Mouse (Mus musculus): ENCODE data around the gene Dusp9. TPM values are rescaled to one million over a fixed set of nuclear protein-coding genes. Genes with fewer than 3 reads are reported as not detected.

Dusp9 gene
- polyA plus RNA-seq, 1 experiment from 2014 or later, result 3.9 TPM

- WGBS, result 22% methylated on average over 41 of the region's 41 CpGs
- Histone ChIP-seq H3K27ac (replicated peaks) (no peak overlapping the region), H3K9me3 (no peaks in the 10 kb centered on the region), H3K4me3 (peak overlapping the region; percentile 34), H3K36me3 (no peaks in the 10 kb centered on the region), H3K4me2 (replicated peaks) (peak overlapping the region; percentile 51), H3K4me1 (peaks cover 8% of the 10 kb centered on the region; the same call in 1 of the 2 replicates), H3K9ac (replicated peaks) (no peak overlapping the region), H3K27me3 (peaks cover 88% of the 10 kb centered on the region)
- no peak for ATAC-seq (ENCODE audit: low FRiP score, low read depth)
These were observed 766 bp downstream of the Dusp9 start for GRCm38 (mm10) chrX:73639901-73640469.

DNA sequence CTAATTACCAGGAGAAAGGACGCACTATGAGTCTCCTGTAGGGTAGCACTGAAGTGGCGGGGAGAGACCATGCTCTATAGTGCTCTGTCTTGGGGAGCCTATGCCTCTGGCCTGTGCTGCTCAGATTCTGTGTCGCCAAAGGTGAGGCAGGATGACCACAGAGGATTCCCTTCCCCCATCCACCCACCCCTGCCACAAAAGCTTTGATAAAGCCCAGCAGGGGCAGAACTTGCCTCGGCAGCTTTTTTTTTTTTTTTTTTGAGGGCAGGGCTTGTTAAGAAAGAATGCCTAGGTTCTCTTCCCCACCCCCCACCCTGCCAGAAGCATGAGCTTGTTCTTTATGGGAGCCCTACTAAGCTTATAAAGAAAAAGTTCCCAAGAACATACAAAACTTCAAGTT lies 5.9 kb downstream of the Dusp9 start:
- Histone ChIP-seq H3K27ac (replicated peaks) (no peak overlapping the region), H3K4me3 (no peak overlapping the region), H3K9ac (replicated peaks) (no peak overlapping the region), H3K27me3 (peaks cover 37% of the 10 kb centered on the region), H3K9me3 (no peaks in the 10 kb centered on the region), H3K36me3 (no peaks in the 10 kb centered on the region), H3K4me1 (no peaks in the 10 kb centered on the region), H3K4me2 (replicated peaks) (no peak overlapping the region)
- WGBS, result 30% methylated on average over 4 of the region's 4 CpGs
- ATAC-seq (ENCODE audit: low FRiP score, low read depth), result no peak

DNA sequence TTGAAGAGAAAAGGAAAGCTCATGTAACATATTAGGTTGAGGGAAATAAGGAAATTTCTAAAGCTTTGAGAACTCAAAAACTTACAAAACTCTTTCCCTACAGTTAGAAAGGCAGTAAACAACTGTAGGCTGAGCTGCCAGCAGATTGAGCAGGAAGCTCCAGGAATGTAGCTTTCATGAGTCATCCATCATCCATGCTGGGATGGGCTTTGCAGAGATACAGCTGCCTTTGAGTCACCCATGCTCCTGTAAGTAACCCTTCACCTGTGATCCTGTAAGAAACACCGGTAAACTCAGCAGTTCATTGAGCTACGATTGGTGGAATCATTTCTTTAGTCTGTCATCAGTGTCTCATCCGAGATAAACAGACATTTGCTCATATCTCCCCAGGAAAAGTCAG lies 11.7 kb downstream of the Dusp9 start:
- Histone ChIP-seq H3K9ac (replicated peaks) (no peak overlapping the region), H3K4me3 (no peak overlapping the region), H3K36me3 (no peaks in the 10 kb centered on the region), H3K4me2 (replicated peaks) (no peak overlapping the region), H3K9me3 (no peaks in the 10 kb centered on the region), H3K27me3 (no peaks in the 10 kb centered on the region), H3K27ac (replicated peaks) (no peak overlapping the region), H3K4me1 (no peaks in the 10 kb centered on the region)
- no peak for ATAC-seq (ENCODE audit: low FRiP score, low read depth)
- WGBS, result 81% methylated on average over 3 of the region's 3 CpGs

DNA sequence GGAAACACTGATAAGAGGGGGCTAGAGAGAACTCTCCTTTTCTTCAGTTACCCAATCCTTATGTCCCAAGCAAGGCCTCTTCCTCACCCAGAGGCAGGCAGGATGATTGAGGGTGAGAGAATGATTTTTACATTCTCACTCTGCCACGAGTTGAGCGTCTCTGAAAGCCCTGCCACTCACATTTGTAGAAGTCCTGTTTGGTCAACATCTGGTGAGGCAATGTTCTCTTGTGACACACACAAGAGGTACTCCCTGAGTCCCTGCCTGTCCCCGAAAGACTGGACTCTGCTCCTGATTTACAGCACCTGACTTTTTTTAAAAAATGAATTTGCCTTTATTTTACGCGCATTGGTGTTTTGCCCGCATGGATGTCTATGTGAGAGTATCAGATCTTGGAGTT lies 14.2 kb downstream of the Dusp9 start:
- ATAC-seq (ENCODE audit: low FRiP score, low read depth), result no peak

GRCm38 (mm10) chrX:73654177-73654576 lies 15.0 kb downstream of the Dusp9 start:
- H3K9me3 ChIP-seq, result no peaks in the 10 kb centered on the region
- no peaks in the 10 kb centered on the region for H3K36me3 ChIP-seq
- peak; percentile 74 for ATAC-seq (ENCODE audit: low FRiP score, low read depth)
- H3K9ac ChIP-seq (replicated peaks), result no peak overlapping the region
- H3K4me3 ChIP-seq, result no peak overlapping the region
- 17% methylated on average over 6 of the region's 6 CpGs for WGBS
- H3K27me3 ChIP-seq, result no peaks in the 10 kb centered on the region; the same call in 1 of the 2 replicates
- H3K4me1 ChIP-seq, result 0 out of 2 replicates have a peak, but pooled peaks cover under 1% of the 10 kb centered on the region
- no peak overlapping the region for H3K27ac ChIP-seq (replicated peaks)
- H3K4me2 ChIP-seq (replicated peaks), result no peak overlapping the region

More for the DNA sequence above, 14.2 kb downstream of the Dusp9 start:
- no peaks in the 10 kb centered on the region for H3K9me3 ChIP-seq
- H3K36me3 ChIP-seq, result no peaks in the 10 kb centered on the region
- H3K27ac ChIP-seq (replicated peaks), result no peak overlapping the region
- no peak overlapping the region for H3K4me3 ChIP-seq
- H3K9ac ChIP-seq (replicated peaks), result no peak overlapping the region
- 85% methylated on average over 6 of the region's 6 CpGs for WGBS
- no peak overlapping the region for H3K4me2 ChIP-seq (replicated peaks)
- no peaks in the 10 kb centered on the region for H3K4me1 ChIP-seq
- H3K27me3 ChIP-seq, result no peaks in the 10 kb centered on the region

- Histone ChIP-seq H3K4me1 (0 out of 2 replicates have a peak, but pooled peaks cover 5% of the 10 kb centered on the region), H3K27me3 (no peaks in the 10 kb centered on the region; the same call in 1 of the 2 replicates), H3K4me3 (no peak overlapping the region), H3K27ac (replicated peaks) (no peak overlapping the region), H3K9me3 (no peaks in the 10 kb centered on the region), H3K4me2 (replicated peaks) (no peak overlapping the region), H3K36me3 (no peaks in the 10 kb centered on the region), H3K9ac (replicated peaks) (no peak overlapping the region)
- ATAC-seq (ENCODE audit: low FRiP score, low read depth), result no peak
- WGBS, result 62% methylated on average over 3 of the region's 3 CpGs
These were observed 16.3 kb downstream of the Dusp9 start for GRCm38 (mm10) chrX:73655529-73655928.

DNA sequence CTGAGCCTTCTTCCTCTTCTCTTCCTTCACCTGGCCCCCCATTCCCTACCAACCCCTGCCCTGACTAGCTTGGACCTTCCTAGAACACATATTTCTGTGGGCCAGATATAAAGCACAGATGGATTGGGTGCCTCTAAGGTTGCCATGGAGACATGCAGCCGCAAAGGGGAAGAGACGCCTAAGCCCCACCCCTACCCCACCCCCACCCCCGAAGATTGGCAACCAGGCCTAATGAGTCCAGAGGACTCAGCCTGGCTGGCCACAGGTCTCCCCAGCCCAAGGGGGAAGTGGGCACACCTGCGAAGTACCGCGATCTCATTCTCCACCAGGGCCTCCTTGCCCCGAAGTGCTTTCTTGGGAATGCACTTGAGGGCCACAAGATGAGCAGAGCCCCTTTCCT lies 19.2 kb downstream of the Dusp9 start:
- Histone ChIP-seq H3K9ac (replicated peaks) (no peak overlapping the region), H3K4me1 (0 out of 2 replicates have a peak, but pooled peaks cover 5% of the 10 kb centered on the region), H3K36me3 (no peaks in the 10 kb centered on the region), H3K4me2 (replicated peaks) (peak overlapping the region; percentile 0; the same call in 1 of the 2 replicates), H3K27ac (replicated peaks) (no peak overlapping the region), H3K4me3 (no peak overlapping the region), H3K27me3 (no peaks in the 10 kb centered on the region; the same call in 1 of the 2 replicates), H3K9me3 (no peaks in the 10 kb centered on the region)
- no peak for ATAC-seq (ENCODE audit: low FRiP score, low read depth)
- 48% methylated on average over 7 of the region's 7 CpGs for WGBS

GRCm38 (mm10) chrX:73658936-73659574 lies 19.8 kb downstream of the Dusp9 start:
- Histone ChIP-seq H3K9me3 (no peaks in the 10 kb centered on the region), H3K4me2 (replicated peaks) (peak overlapping the region; percentile 72), H3K9ac (replicated peaks) (peak overlapping the region; percentile 65), H3K27ac (replicated peaks) (no peak overlapping the region), H3K4me1 (0 out of 2 replicates have a peak, but pooled peaks cover 5% of the 10 kb centered on the region), H3K4me3 (peak overlapping the region; percentile 52), H3K27me3 (no peaks in the 10 kb centered on the region; the same call in 1 of the 2 replicates), H3K36me3 (no peaks in the 10 kb centered on the region)
- 0 out of 2 replicates have a peak, but pooled peaks have one; percentile 11 for ATAC-seq (ENCODE audit: low FRiP score, low read depth)
- 64% methylated on average over 13 of the region's 13 CpGs for WGBS

DNA sequence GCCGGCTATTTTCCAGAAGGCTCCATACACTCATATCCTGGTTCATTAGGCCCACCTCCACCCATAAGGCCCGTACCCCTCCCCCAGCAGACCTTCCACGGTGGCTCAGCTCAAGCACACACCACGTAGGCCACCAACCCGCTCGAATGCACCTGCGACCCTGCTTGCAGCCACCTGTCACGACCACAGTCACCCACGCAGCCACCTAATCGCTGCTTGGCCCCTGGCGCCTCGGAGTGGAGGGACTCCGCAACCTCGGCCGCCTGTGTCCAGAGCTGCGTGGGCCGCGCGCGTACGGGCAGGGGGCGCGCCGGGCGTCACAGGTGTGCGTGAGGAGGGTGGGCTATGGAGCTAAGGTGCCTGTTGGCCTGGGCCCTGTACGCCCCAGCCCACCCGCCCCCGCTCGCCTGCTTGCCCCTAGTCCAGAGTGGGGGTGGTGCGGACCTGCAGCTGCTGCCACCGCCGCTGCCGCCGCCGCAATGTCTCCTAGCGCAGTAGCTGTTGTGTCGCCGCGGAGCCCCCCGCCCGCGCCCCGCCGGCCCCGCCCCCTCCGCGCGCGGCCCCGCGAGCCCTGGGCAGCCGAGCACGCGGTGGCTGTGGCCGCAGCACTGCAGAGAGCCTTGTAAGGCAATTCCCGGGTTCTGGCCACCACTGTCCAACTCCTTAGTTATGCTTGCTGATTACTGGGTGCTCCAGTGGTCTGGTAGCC lies 20.5 kb downstream of the Dusp9 start, which contains the start of gene Pnck:
Pnck (minus strand) TSS at position 543 of the 709 bp plus-strand sequence.
- H3K9ac ChIP-seq (replicated peaks), result peak within 1 kb of the TSS; percentile 65
- no peak within 1 kb of the TSS for H3K27ac ChIP-seq (replicated peaks)
- peak; percentile 79 for ATAC-seq (ENCODE audit: low FRiP score, low read depth)
- 0 out of 2 replicates have a peak, but pooled peaks cover 5% of the 10 kb centered on the region for H3K4me1 ChIP-seq
- no peaks in the 10 kb centered on the region for H3K9me3 ChIP-seq
- H3K36me3 ChIP-seq, result no peaks in the 10 kb centered on the region
- peak within 1 kb of the TSS; percentile 72 for H3K4me2 ChIP-seq (replicated peaks)
- H3K27me3 ChIP-seq, result no peaks in the 10 kb centered on the region; the same call in 1 of the 2 replicates
- 23% methylated on average over 52 of the region's 57 CpGs for WGBS
- peak within 1 kb of the TSS; percentile 52 for H3K4me3 ChIP-seq

DNA sequence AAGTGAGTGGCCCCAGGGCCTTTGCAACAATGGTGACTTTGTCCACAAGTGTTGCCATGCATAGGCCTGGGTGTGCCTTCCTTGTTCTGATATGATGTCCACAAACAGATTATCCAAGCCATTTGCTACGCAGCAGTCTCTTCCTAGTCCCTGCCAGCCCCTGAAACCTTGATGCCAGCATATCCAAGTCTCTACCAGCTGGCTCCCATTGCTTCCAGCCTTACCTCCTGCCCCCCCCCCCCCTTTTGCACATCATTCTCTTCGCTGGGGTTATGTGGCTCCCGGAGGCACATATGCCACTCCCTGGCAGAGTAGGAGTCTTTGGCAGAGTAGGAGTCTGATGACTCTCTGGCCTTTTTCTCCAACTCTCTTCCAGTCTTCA lies 21.1 kb downstream of the Dusp9 start:
- Histone ChIP-seq H3K36me3 (no peaks in the 10 kb centered on the region), H3K4me1 (0 out of 2 replicates have a peak, but pooled peaks cover 5% of the 10 kb centered on the region), H3K4me2 (replicated peaks) (peak overlapping the region; percentile 72), H3K27me3 (no peaks in the 10 kb centered on the region; the same call in 1 of the 2 replicates), H3K9ac (replicated peaks) (peak overlapping the region; percentile 65), H3K9me3 (no peaks in the 10 kb centered on the region), H3K27ac (replicated peaks) (no peak overlapping the region), H3K4me3 (peak overlapping the region; percentile 52)
- no peak for ATAC-seq (ENCODE audit: low FRiP score, low read depth)
- 86% methylated on average over 3 of the region's 3 CpGs for WGBS

- Histone ChIP-seq H3K4me3 (no peak overlapping the region), H3K9me3 (no peaks in the 10 kb centered on the region), H3K27me3 (no peaks in the 10 kb centered on the region; the same call in 1 of the 2 replicates), H3K4me2 (replicated peaks) (no peak overlapping the region), H3K4me1 (0 out of 2 replicates have a peak, but pooled peaks cover 5% of the 10 kb centered on the region), H3K9ac (replicated peaks) (no peak overlapping the region), H3K27ac (replicated peaks) (no peak overlapping the region), H3K36me3 (no peaks in the 10 kb centered on the region)
- no peak for ATAC-seq (ENCODE audit: low FRiP score, low read depth)
These were observed 23.9 kb downstream of the Dusp9 start for GRCm38 (mm10) chrX:73663143-73663542.

DNA sequence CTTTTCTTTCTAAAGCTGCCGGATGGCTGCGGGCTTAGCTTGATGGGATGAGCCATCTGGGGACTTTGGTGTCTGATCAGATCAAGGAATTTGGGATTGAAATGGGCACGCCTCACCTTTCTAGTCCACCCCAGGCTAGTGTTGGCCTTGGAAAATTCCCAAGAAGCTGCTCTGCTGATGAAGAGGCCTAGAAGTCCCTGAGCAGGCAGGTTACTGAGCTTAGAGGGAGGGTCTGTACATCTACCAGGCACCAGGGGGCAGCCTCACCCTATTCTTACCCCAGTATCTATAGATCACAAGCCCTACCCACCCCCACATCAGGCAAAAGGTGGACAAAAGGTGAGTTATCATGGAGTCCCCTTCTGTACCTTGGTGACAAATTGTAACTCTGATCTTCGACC lies 32.8 kb downstream of the Dusp9 start:
- Histone ChIP-seq H3K4me2 (replicated peaks) (no peak overlapping the region), H3K4me1 (peaks cover 19% of the 10 kb centered on the region), H3K4me3 (no peak overlapping the region), H3K36me3 (0 out of 2 replicates have a peak, but pooled peaks cover 8% of the 10 kb centered on the region), H3K9ac (replicated peaks) (no peak overlapping the region), H3K9me3 (no peaks in the 10 kb centered on the region), H3K27me3 (no peaks in the 10 kb centered on the region), H3K27ac (replicated peaks) (no peak overlapping the region)
- WGBS, result 55% methylated on average over 4 of the region's 4 CpGs
- peak; percentile 63 for ATAC-seq (ENCODE audit: low FRiP score, low read depth)
